Mouse (Mus musculus): ENCODE results near the gene Abce1.

The Abce1 gene

GRCm38 (mm10) chr8:79639586-79640451, 71.7 kb downstream of the Abce1 start, which contains the start of gene Otud4:
Gene Otud4, plus strand, starts transcription at chr8:79639618.
- peak; percentile 52 for DNase-seq

DNA sequence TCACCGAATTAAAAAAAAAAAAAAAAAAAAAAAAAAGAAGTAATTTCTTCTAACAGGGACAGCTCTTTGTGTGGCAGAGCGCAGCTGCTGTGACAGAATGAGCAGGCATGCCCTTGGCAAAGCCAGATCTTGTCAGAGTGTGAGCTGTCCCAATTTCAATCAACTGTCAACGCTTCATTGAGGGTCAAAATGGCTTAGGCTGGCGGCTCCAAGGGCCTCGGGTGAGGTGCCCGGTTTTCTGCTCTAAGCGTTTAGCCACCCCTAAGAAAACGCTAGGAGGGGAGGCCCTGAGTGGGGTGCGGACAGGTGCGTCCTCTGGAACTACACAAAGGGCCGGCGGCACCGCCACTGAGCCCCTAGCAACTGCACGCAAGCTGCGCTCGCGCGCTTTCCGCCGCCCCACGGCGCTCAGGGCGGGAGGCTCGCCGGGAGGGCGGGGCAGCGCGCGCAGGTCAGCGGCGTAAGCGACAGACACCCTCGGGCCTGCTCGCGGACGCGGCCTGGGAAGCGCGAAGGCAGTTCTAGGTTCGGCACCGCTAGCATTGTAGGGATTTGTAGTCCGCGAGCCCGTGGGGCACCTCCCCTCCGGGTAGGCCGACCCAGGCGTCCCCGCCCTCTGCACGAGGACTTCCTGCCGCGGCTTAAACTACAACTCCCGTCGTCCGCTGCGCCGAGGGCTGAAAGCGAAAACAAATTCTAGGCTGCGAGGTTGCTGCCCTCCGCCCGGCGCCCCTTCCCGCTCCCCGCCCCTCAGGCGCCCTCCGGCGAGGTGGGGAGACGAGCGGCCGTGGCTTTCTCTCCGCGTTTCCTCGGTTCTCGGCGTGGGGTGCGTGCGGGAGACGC, 72.6 kb downstream of the Abce1 start:
- DNase-seq = peak; percentile 96

- no peak for DNase-seq
Measured at GRCm38 (mm10) chr8:79638001-79638706, 73.4 kb downstream of the Abce1 start.

GRCm38 (mm10) chr8:79637237-79637636, 74.3 kb downstream of the Abce1 start:
- DNase-seq = no peak

- DNase-seq = no peak
Measured at GRCm38 (mm10) chr8:79636151-79636550, 75.4 kb downstream of the Abce1 start.

DNA sequence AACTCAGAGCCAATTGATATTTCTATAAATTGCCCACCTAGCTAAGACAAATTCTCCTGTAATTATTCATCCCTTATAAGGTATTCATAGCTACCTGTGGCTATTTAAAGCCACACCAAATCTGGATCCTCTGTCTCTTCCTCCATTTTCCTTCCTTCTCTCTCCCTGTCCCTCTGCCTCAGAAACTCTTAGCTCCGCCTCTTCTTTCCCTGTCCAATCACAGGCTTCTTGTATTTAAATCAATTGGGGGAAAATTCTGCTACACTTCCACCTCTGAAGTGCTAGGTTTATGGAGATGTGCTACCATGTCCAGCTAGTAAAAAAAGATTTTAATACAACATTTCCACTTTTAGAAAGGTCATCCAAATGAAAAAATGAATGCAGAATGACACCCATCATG, 76.0 kb downstream of the Abce1 start:
- no peak for DNase-seq

Measured in lung, postnatal 14 days (tissue).